ENCODE assay signal across 18 mouse cellular contexts in genomic region chr14:27226288-27226687, GRCm38 (mm10).
"Had no signal": no experiment of that assay in that cellular context is flagged by ENCODE, and none has a peak within 500 bp of the region (broad histone marks: within the 10 kb centered on the region; RNA-seq: fewer than 3 reads in every experiment).

No protein-coding gene starts in this region.

- DNase-seq: lung, embryonic 14.5 days; lung, postnatal 10 days; lung, postnatal 4 days; midbrain, embryonic 14.5 days; retina, postnatal 1 day; right cerebral cortex, adult 18-20 months; right cerebral cortex, postnatal 25 days; right cerebral cortex, postnatal 4 days; spleen, adult 18-20 months; thymus, adult 18-20 months; thymus, postnatal 14 days; thymus, postnatal 36 days had no signal

- H3K9me3 ChIP-seq: midbrain, embryonic 10.5 days; midbrain, embryonic 12.5 days; neural tube, embryonic 13.5 days; neural tube, embryonic 15.5 days had no signal

- H3K27ac ChIP-seq: midbrain, embryonic 10.5 days; midbrain, embryonic 12.5 days; neural tube, embryonic 13.5 days; neural tube, embryonic 15.5 days had no signal

- H3K9ac ChIP-seq: lung, embryonic 14.5 days; midbrain, embryonic 12.5 days; neural tube, embryonic 13.5 days; neural tube, embryonic 15.5 days had no signal

- H3K36me3 ChIP-seq: midbrain, embryonic 10.5 days; midbrain, embryonic 12.5 days; neural tube, embryonic 13.5 days; neural tube, embryonic 15.5 days had no signal

- H3K4me2 ChIP-seq: lung, embryonic 14.5 days; midbrain, embryonic 12.5 days; neural tube, embryonic 13.5 days; neural tube, embryonic 15.5 days had no signal

- ATAC-seq: midbrain, embryonic 16.5 days had no signal

- H3K27me3 ChIP-seq: midbrain, embryonic 12.5 days; neural tube, embryonic 13.5 days; neural tube, embryonic 15.5 days had no signal

- H3K4me3 ChIP-seq: midbrain, embryonic 10.5 days; midbrain, embryonic 12.5 days; myocyte; neural tube, embryonic 13.5 days; neural tube, embryonic 15.5 days had no signal
